Mouse (Mus musculus) liver, embryonic 15.5 days (tissue): ENCODE data around the gene Afap1. TPM values are rescaled to one million over a fixed set of nuclear protein-coding genes. Genes with fewer than 3 reads are reported as not detected.

ENCODE experiments used
- ATAC-seq: fragments of 200-750 bp; cut with Nextera tagmentation; 2 replicates; pipeline ENCODE4 v1.8.0; 2017; ENCODE audit warnings: moderate number of reproducible peaks, mild to moderate bottlenecking, moderate library complexity; ENCODE audit not compliant: insufficient read depth
- H3K27ac ChIP-seq: fragments of 300-500 bp; sonication (generic); replicated peaks from 2 replicates; pipeline ENCODE4 v1.5.1; 2015; ENCODE audit warnings: mild to moderate bottlenecking, inconsistent platforms
- H3K27me3 ChIP-seq: fragments of 300-500 bp; sonication (generic); 2 replicates; pipeline ENCODE4 v1.6.1; 2015; ENCODE audit warnings: mild to moderate bottlenecking, inconsistent platforms
- H3K36me3 ChIP-seq: fragments of 300-500 bp; sonication (generic); replicated peaks from 2 replicates; pipeline ENCODE4 v1.6.1; 2015; ENCODE audit warnings: moderate library complexity, mild to moderate bottlenecking, inconsistent platforms
- H3K4me1 ChIP-seq: fragments of 300-500 bp; sonication (generic); replicated peaks from 2 replicates; pipeline ENCODE4 v1.6.1; 2015; ENCODE audit warnings: inconsistent platforms
- H3K4me2 ChIP-seq: fragments of 300-500 bp; sonication (generic); 2 replicates; pipeline ENCODE4 v1.6.1; 2015; ENCODE audit warnings: moderate library complexity, mild to moderate bottlenecking, inconsistent platforms
- H3K4me3 ChIP-seq: fragments of 300-500 bp; sonication (generic); replicated peaks from 2 replicates; pipeline ENCODE4 v1.5.1; 2015; ENCODE audit warnings: mild to moderate bottlenecking, inconsistent platforms
- H3K9ac ChIP-seq: fragments of 300-500 bp; sonication (generic); 2 replicates; pipeline ENCODE4 v1.6.1; 2015; ENCODE audit warnings: moderate library complexity, mild to moderate bottlenecking, inconsistent platforms
- H3K9me3 ChIP-seq: fragments of 300-500 bp; sonication (generic); replicated peaks from 2 replicates; pipeline ENCODE4 v1.6.1; 2016; ENCODE audit warnings: inconsistent platforms
- WGBS: fragments of 180-500 bp; shearing (Covaris S2); methylation state at CpG from one replicate; pipeline ENCODE4 v1.1.7; 2015; ENCODE audit warnings: mixed read lengths; ENCODE audit not compliant: insufficient replicate concordance; 5-methylcytosine and 5-hydroxymethylcytosine counted together
- polyA plus RNA-seq: library from polyadenylated mRNA; unstranded; fragments of >200 nt; fragmentation: Nextera tagmentation; extraction: Ambion mirVana; gene quantifications from 2 replicates; pipeline ENCODE4 v1.2.1, GENCODE M21; 2015

Afap1 gene
- 1.2 and 1.3 TPM in 2 replicates for polyA plus RNA-seq

GRCm38 (mm10) chr5:35893093-35893804 lies at the start of gene Afap1:
Afap1 (plus strand) TSS chr5:35893319.
- Histone ChIP-seq H3K36me3 (no peaks in the 10 kb centered on the region), H3K9me3 (no peaks in the 10 kb centered on the region), H3K4me1 (peaks cover 10% of the 10 kb centered on the region), H3K4me2 (peak within 1 kb of the TSS; percentile 72), H3K9ac (peak within 1 kb of the TSS; percentile 47; the same call in 1 of the 2 replicates), H3K27ac (no peak within 1 kb of the TSS), H3K27me3 (peaks cover 37% of the 10 kb centered on the region), H3K4me3 (peak within 1 kb of the TSS; percentile 56)
- peak; percentile 80 for ATAC-seq
- WGBS = under 1% methylated on average over 49 of the region's 49 CpGs

- Histone ChIP-seq H3K4me1 (no peaks in the 10 kb centered on the region), H3K9ac (no peak overlapping the region), H3K27ac (no peak overlapping the region), H3K4me2 (no peak overlapping the region), H3K9me3 (no peaks in the 10 kb centered on the region), H3K4me3 (no peak overlapping the region), H3K36me3 (no peaks in the 10 kb centered on the region), H3K27me3 (no peaks in the 10 kb centered on the region)
- ATAC-seq = no peak
- 52% methylated on average over 5 of the region's 5 CpGs for WGBS
Measured at GRCm38 (mm10) chr5:35851485-35851884, 41.6 kb upstream of the Afap1 start.

GRCm38 (mm10) chr5:35853463-35853862 lies 39.7 kb upstream of the Afap1 start:
- no peak overlapping the region for H3K9ac ChIP-seq
- no peaks in the 10 kb centered on the region for H3K4me1 ChIP-seq
- no peaks in the 10 kb centered on the region for H3K9me3 ChIP-seq
- H3K36me3 ChIP-seq = no peaks in the 10 kb centered on the region
- H3K4me3 ChIP-seq = no peak overlapping the region
- no peaks in the 10 kb centered on the region for H3K27me3 ChIP-seq
- H3K4me2 ChIP-seq = no peak overlapping the region
- 68% methylated on average over 4 of the region's 4 CpGs for WGBS
- ATAC-seq = no peak
- no peak overlapping the region for H3K27ac ChIP-seq

- no peaks in the 10 kb centered on the region for H3K36me3 ChIP-seq
- H3K4me2 ChIP-seq = no peak overlapping the region
- H3K9me3 ChIP-seq = no peaks in the 10 kb centered on the region
- no peak overlapping the region for H3K4me3 ChIP-seq
- H3K9ac ChIP-seq = no peak overlapping the region
- H3K27me3 ChIP-seq = no peaks in the 10 kb centered on the region
- no peaks in the 10 kb centered on the region for H3K4me1 ChIP-seq
- no peak for ATAC-seq
- no peak overlapping the region for H3K27ac ChIP-seq
- WGBS = 32% methylated on average over 3 of the region's 3 CpGs
Measured at GRCm38 (mm10) chr5:35856245-35856644, 36.9 kb upstream of the Afap1 start.

- H3K4me3 ChIP-seq = no peak overlapping the region
- H3K36me3 ChIP-seq = no peaks in the 10 kb centered on the region
- no peaks in the 10 kb centered on the region for H3K27me3 ChIP-seq
- no peaks in the 10 kb centered on the region for H3K9me3 ChIP-seq
- no peak overlapping the region for H3K4me2 ChIP-seq
- no peak overlapping the region for H3K27ac ChIP-seq
- H3K4me1 ChIP-seq = no peaks in the 10 kb centered on the region
- no peak for ATAC-seq
- no peak overlapping the region for H3K9ac ChIP-seq
- WGBS = 18% methylated on average over 6 of the region's 6 CpGs
Measured at GRCm38 (mm10) chr5:35858069-35858468, 35.0 kb upstream of the Afap1 start.

- H3K36me3 ChIP-seq = no peaks in the 10 kb centered on the region
- no peak overlapping the region for H3K4me2 ChIP-seq
- H3K4me1 ChIP-seq = no peaks in the 10 kb centered on the region
- H3K27me3 ChIP-seq = no peaks in the 10 kb centered on the region
- no peaks in the 10 kb centered on the region for H3K9me3 ChIP-seq
- no peak for ATAC-seq
- H3K9ac ChIP-seq = no peak overlapping the region
- H3K4me3 ChIP-seq = no peak overlapping the region
- no peak overlapping the region for H3K27ac ChIP-seq
- 69% methylated on average over 2 of the region's 2 CpGs for WGBS
Measured at GRCm38 (mm10) chr5:35861456-35861855, 31.7 kb upstream of the Afap1 start.

- no peak overlapping the region for H3K4me3 ChIP-seq
- no peaks in the 10 kb centered on the region for H3K27me3 ChIP-seq
- H3K9me3 ChIP-seq = no peaks in the 10 kb centered on the region
- no peak for ATAC-seq
- H3K9ac ChIP-seq = no peak overlapping the region
- WGBS = 58% methylated on average over 4 of the region's 4 CpGs
- H3K27ac ChIP-seq = no peak overlapping the region
- H3K36me3 ChIP-seq = no peaks in the 10 kb centered on the region
- H3K4me2 ChIP-seq = no peak overlapping the region
- no peaks in the 10 kb centered on the region for H3K4me1 ChIP-seq
Measured at GRCm38 (mm10) chr5:35869973-35870372, 23.1 kb upstream of the Afap1 start.

GRCm38 (mm10) chr5:35870408-35871012 lies 22.6 kb upstream of the Afap1 start:
- 45% methylated on average over 8 of the region's 8 CpGs for WGBS
- Histone ChIP-seq H3K4me1 (no peaks in the 10 kb centered on the region), H3K4me3 (no peak overlapping the region), H3K9ac (no peak overlapping the region), H3K27ac (no peak overlapping the region), H3K36me3 (no peaks in the 10 kb centered on the region), H3K9me3 (no peaks in the 10 kb centered on the region), H3K27me3 (no peaks in the 10 kb centered on the region), H3K4me2 (no peak overlapping the region)
- ATAC-seq = no peak

- ATAC-seq = no peak
- Histone ChIP-seq H3K9me3 (no peaks in the 10 kb centered on the region), H3K27me3 (no peaks in the 10 kb centered on the region), H3K36me3 (no peaks in the 10 kb centered on the region), H3K4me2 (no peak overlapping the region), H3K27ac (no peak overlapping the region), H3K4me3 (no peak overlapping the region), H3K4me1 (no peaks in the 10 kb centered on the region), H3K9ac (no peak overlapping the region)
- WGBS = 34% methylated on average over 4 of the region's 4 CpGs
Measured at GRCm38 (mm10) chr5:35873382-35873781, 19.7 kb upstream of the Afap1 start.

- no peak overlapping the region for H3K4me2 ChIP-seq
- no peaks in the 10 kb centered on the region for H3K9me3 ChIP-seq
- H3K9ac ChIP-seq = no peak overlapping the region
- H3K27ac ChIP-seq = no peak overlapping the region
- H3K27me3 ChIP-seq = no peaks in the 10 kb centered on the region
- no peaks in the 10 kb centered on the region for H3K4me1 ChIP-seq
- no peak overlapping the region for H3K4me3 ChIP-seq
- WGBS = 77% methylated on average over 5 of the region's 5 CpGs
- no peaks in the 10 kb centered on the region for H3K36me3 ChIP-seq
- no peak for ATAC-seq
Measured at GRCm38 (mm10) chr5:35876236-35876635, 16.9 kb upstream of the Afap1 start.

GRCm38 (mm10) chr5:35879199-35879598 lies 13.9 kb upstream of the Afap1 start:
- H3K4me3 ChIP-seq = no peak overlapping the region
- no peaks in the 10 kb centered on the region for H3K27me3 ChIP-seq
- WGBS = 76% methylated on average over 8 of the region's 8 CpGs
- H3K36me3 ChIP-seq = no peaks in the 10 kb centered on the region
- no peak overlapping the region for H3K9ac ChIP-seq
- H3K4me1 ChIP-seq = no peaks in the 10 kb centered on the region
- no peak overlapping the region for H3K4me2 ChIP-seq
- no peak for ATAC-seq
- no peaks in the 10 kb centered on the region for H3K9me3 ChIP-seq
- H3K27ac ChIP-seq = no peak overlapping the region
